22 mouse cellular contexts compared by ENCODE assay signal in the genomic region with DNA sequence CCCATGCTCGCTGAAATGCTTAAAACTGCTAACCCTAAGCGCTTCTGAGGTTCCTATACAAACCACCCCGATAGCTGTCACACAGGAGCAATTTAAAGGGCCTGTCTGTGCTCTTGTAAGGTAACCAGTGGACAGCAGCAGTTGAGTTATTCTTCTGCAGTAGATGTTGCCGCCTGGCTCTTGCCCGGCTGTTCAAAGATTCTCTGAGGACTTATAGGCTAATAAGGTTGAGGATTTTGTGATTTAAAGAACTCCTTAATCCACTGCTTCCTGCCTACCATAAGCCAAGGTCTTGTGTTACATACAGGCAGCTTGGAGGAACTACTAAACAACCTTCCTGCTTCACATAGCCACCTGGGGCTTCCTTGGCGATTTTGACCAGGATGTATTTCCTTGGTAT. TPM values are rescaled to one million over a fixed set of nuclear protein-coding genes. Genes with fewer than 3 reads are reported as not detected.
"Had no signal": no experiment of that assay in that cellular context is flagged by ENCODE, and none has a peak within 500 bp of the region (broad histone marks: within the 10 kb centered on the region; RNA-seq: fewer than 3 reads in every experiment).

TSS of gene Pde6c (plus strand) at position 301 of the 400 bp plus-strand sequence.

- DNase-seq: kidney, adult 2 months; kidney, postnatal 10 days; kidney, postnatal 36 days; left cerebral cortex, postnatal 4 days; lung, adult 2 months; lung, postnatal 14 days; lung, postnatal 4 days; right cerebral cortex, postnatal 25 days; thymus, adult 18-20 months; thymus, postnatal 36 days had no signal

- H3K27me3 ChIP-seq: limb, embryonic 13.5 days; midbrain, embryonic 12.5 days had no signal

- H3K9ac ChIP-seq: limb, embryonic 13.5 days; midbrain, embryonic 12.5 days had no signal

- H3K4me1 ChIP-seq: limb, embryonic 13.5 days; midbrain, embryonic 12.5 days had no signal

- ATAC-seq: intestine, postnatal 0 days had no signal

- H3K36me3 ChIP-seq: limb, embryonic 13.5 days; midbrain, embryonic 12.5 days had no signal

- H3K4me3 ChIP-seq: limb, embryonic 13.5 days; midbrain, embryonic 12.5 days had no signal

- H3K4me2 ChIP-seq: limb, embryonic 13.5 days; midbrain, embryonic 12.5 days had no signal

- H3K27ac ChIP-seq: limb, embryonic 13.5 days; midbrain, embryonic 12.5 days had no signal

- H3K9me3 ChIP-seq: limb, embryonic 13.5 days; midbrain, embryonic 12.5 days had no signal

RNA-seq across cellular contexts. Expression of gene Pde6c, which starts in this region (rescaled TPM):
- total RNA-seq: megakaryocyte progenitor cell, adult 5-6 weeks; megakaryocyte-erythroid progenitor cell, adult 5-6 weeks; midbrain, postnatal 0 days had no signal
- polyA plus RNA-seq: kidney, adult 2 months; kidney, embryonic 14.5 days; limb, embryonic 13.5 days; lung, adult 2 months; lung, embryonic 16.5 days; neural tube, embryonic 11.5 days; neural tube, embryonic 14.5 days; spleen, adult 2 months; urinary bladder, adult 2 months had no signal
